Mouse (Mus musculus) hindbrain, embryonic 13.5 days (tissue): ENCODE data around the gene Bcl6b. TPM values are rescaled to one million over a fixed set of nuclear protein-coding genes. Genes with fewer than 3 reads are reported as not detected.

ENCODE experiments used
- ATAC-seq: fragments of 200-750 bp; cut with Nextera tagmentation; 2 replicates; pipeline ENCODE4 v1.8.0; 2017; ENCODE audit warnings: moderate TSS enrichment; ENCODE audit not compliant: low FRiP score
- H3K27ac ChIP-seq: fragments of 300-500 bp; sonication (generic); 2 replicates; pipeline ENCODE4 v1.5.1; 2015; ENCODE audit warnings: inconsistent platforms, mild to moderate bottlenecking, moderate library complexity
- H3K27me3 ChIP-seq: fragments of 300-500 bp; sonication (generic); 2 replicates; pipeline ENCODE4 v1.6.1; 2015; ENCODE audit warnings: mild to moderate bottlenecking, inconsistent platforms
- H3K36me3 ChIP-seq: fragments of 300-500 bp; sonication (generic); 2 replicates; pipeline ENCODE4 v1.6.1; 2015; ENCODE audit warnings: mild to moderate bottlenecking, inconsistent platforms
- H3K4me1 ChIP-seq: fragments of 300-500 bp; sonication (generic); replicated peaks from 2 replicates; pipeline ENCODE4 v1.6.1; 2015; ENCODE audit warnings: inconsistent platforms
- H3K4me2 ChIP-seq: fragments of 300-500 bp; sonication (generic); 2 replicates; pipeline ENCODE4 v1.6.1; 2015; ENCODE audit warnings: inconsistent platforms, mild to moderate bottlenecking, moderate library complexity
- H3K4me3 ChIP-seq: fragments of 300-500 bp; sonication (generic); 2 replicates; pipeline ENCODE4 v1.5.1; 2015; ENCODE audit warnings: mild to moderate bottlenecking, inconsistent platforms
- H3K9ac ChIP-seq: fragments of 300-500 bp; sonication (generic); 2 replicates; pipeline ENCODE4 v1.6.1; 2015; ENCODE audit warnings: mild to moderate bottlenecking, inconsistent platforms
- H3K9me3 ChIP-seq: fragments of 300-500 bp; sonication (generic); 2 replicates; pipeline ENCODE4 v1.6.1; 2016; ENCODE audit warnings: inconsistent platforms
- WGBS: fragments of 180-500 bp; shearing (Covaris S2); methylation state at CpG from one replicate; pipeline ENCODE4 v1.1.7; 2015; 5-methylcytosine and 5-hydroxymethylcytosine counted together
- polyA plus RNA-seq: library from polyadenylated mRNA; unstranded; fragments of >200 nt; fragmentation: Nextera tagmentation; extraction: Ambion mirVana; gene quantifications from 2 replicates; pipeline ENCODE4 v1.2.1, GENCODE M21; 2015

The Bcl6b gene
- polyA plus RNA-seq, 1 experiment from 2014 or later = 5.5 TPM

DNA sequence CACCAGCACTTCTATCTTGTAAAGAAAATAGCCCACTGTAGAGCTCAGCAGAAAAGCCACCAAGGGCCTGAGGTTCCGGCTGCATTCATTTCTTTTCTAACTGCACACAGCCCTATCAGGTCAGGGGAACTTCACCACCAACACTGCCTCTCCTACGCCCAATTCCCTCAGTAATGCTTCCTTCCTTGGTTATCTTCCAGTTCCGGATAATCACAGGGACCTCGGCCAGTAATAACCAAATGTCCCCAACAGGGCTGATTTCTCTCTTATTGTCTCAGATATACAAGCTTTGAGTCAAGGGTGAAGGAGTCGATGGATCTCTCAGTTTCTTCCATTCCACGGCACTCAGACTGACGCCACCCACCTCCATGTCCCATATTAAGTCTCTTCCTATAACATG, 22.3 kb downstream of the Bcl6b start:
- H3K27ac ChIP-seq = no peak overlapping the region
- H3K9ac ChIP-seq = no peak overlapping the region
- H3K27me3 ChIP-seq = peaks cover 25% of the 10 kb centered on the region
- 90% methylated on average over 7 of the region's 7 CpGs for WGBS
- H3K36me3 ChIP-seq = no peaks in the 10 kb centered on the region
- no peaks in the 10 kb centered on the region for H3K9me3 ChIP-seq
- ATAC-seq = no peak
- no peaks in the 10 kb centered on the region for H3K4me1 ChIP-seq
- no peak overlapping the region for H3K4me3 ChIP-seq
- H3K4me2 ChIP-seq = no peak overlapping the region

DNA sequence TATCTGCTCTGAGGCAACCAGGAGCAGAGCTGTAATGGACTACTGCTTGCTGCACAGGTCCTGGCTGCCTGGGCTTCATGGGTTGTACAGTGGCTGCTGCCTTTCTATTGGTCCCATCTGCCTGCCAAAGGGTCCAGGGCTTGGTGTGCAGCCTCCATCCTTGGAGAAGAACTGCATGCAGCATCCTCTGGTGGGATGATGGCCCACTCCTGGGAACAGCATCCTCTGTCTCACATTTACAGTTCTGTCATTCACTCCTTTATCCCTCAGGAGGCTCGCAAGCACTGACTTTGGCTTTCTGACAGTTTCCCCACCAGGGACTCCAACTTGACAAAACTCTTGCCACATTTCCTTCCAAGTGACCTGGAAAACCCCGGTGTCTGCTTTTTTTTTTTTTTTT, 22.8 kb downstream of the Bcl6b start:
- Histone ChIP-seq H3K4me3 (no peak overlapping the region), H3K4me1 (no peaks in the 10 kb centered on the region), H3K9me3 (no peaks in the 10 kb centered on the region), H3K36me3 (no peaks in the 10 kb centered on the region), H3K27ac (no peak overlapping the region), H3K27me3 (peaks cover 20% of the 10 kb centered on the region), H3K9ac (0 out of 2 replicates have a peak overlapping the region, but pooled peaks have one; percentile 26), H3K4me2 (no peak overlapping the region)
- WGBS = 88% methylated on average over 2 of the region's 2 CpGs
- no peak for ATAC-seq

DNA sequence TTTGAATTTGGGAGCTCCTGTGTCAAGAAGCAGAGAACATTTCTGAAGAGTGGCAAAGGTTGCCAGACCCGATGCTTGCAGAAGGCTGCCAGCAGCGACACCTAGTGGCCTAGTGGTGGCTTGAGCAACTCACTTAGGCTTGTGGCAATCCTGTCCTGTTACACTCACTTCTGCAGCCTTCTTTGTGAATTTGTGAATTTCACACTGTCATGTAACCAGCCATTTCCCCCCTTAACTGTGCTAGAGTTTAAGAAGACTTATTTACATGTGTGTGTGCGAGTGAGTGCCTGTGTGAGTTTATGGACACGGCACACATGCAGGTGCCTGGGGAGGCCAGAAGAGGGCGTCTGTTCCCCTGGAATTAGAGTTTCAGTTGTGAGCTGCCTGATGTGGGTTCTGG, 27.9 kb downstream of the Bcl6b start:
- no peak overlapping the region for H3K9ac ChIP-seq
- H3K4me1 ChIP-seq = 0 out of 2 replicates have a peak, but pooled peaks cover 6% of the 10 kb centered on the region
- ATAC-seq = no peak
- H3K36me3 ChIP-seq = no peaks in the 10 kb centered on the region
- H3K4me3 ChIP-seq = no peak overlapping the region
- H3K27ac ChIP-seq = no peak overlapping the region
- WGBS = 41% methylated on average over 5 of the region's 5 CpGs
- no peaks in the 10 kb centered on the region for H3K9me3 ChIP-seq
- no peak overlapping the region for H3K4me2 ChIP-seq
- H3K27me3 ChIP-seq = 0 out of 2 replicates have a peak, but pooled peaks cover 10% of the 10 kb centered on the region

DNA sequence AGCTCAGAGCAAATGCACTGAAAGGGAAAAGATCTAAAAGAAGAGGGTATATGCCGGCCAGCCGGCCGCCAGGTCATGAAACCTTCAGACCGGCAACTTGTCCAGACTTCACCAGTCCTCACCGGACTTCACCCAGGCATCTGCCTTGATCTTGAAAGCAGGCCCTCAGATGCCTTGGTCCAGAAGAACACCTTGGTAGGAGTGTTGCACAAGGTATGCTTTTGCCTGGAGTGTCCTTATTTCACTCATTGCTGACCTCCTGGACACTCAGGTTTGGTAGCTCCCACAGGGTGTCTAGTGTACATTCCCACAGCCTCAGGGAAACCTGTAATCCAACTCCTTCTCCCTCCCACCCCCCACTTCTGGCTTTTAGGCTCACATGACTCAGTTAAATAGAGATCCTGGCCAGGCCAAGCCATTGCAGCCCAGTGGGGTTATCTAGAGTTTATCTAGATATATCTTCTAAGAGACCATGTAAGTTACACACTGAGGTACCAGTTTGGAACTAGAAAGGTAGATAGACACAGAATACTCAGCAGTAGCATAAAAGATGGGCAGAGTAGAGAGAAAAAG, 29.5 kb downstream of the Bcl6b start:
- Histone ChIP-seq H3K9me3 (no peaks in the 10 kb centered on the region), H3K4me1 (0 out of 2 replicates have a peak, but pooled peaks cover 6% of the 10 kb centered on the region), H3K9ac (no peak overlapping the region), H3K27ac (no peak overlapping the region), H3K36me3 (no peaks in the 10 kb centered on the region), H3K4me2 (no peak overlapping the region), H3K4me3 (no peak overlapping the region), H3K27me3 (0 out of 2 replicates have a peak, but pooled peaks cover 5% of the 10 kb centered on the region)
- 89% methylated on average over 5 of the region's 5 CpGs for WGBS
- ATAC-seq = no peak

DNA sequence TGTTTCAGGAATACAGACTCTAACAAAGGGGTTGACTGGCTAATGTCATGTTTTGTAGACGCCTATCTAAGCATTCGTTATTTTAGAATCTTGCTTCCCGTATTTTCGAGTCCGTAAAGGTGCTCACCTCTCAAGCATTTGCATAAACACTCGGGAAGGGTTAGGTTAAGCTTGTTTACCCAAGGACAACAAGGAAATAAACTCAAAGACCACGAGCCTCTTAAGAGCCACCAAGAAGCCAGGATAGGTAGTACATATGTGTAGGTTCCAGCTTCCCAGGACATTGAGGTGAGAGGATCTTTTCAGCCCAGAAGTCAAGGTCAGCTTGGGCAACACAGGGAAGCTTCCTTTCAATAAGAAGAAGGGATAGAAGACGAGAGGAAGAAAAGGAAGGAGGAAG, 30.5 kb downstream of the Bcl6b start:
- Histone ChIP-seq H3K4me3 (no peak overlapping the region), H3K36me3 (no peaks in the 10 kb centered on the region), H3K4me1 (0 out of 2 replicates have a peak, but pooled peaks cover 6% of the 10 kb centered on the region), H3K27ac (no peak overlapping the region), H3K9me3 (no peaks in the 10 kb centered on the region), H3K9ac (no peak overlapping the region), H3K27me3 (0 out of 2 replicates have a peak, but pooled peaks cover 5% of the 10 kb centered on the region), H3K4me2 (no peak overlapping the region)
- ATAC-seq = no peak
- WGBS = 84% methylated on average over 8 of the region's 8 CpGs

DNA sequence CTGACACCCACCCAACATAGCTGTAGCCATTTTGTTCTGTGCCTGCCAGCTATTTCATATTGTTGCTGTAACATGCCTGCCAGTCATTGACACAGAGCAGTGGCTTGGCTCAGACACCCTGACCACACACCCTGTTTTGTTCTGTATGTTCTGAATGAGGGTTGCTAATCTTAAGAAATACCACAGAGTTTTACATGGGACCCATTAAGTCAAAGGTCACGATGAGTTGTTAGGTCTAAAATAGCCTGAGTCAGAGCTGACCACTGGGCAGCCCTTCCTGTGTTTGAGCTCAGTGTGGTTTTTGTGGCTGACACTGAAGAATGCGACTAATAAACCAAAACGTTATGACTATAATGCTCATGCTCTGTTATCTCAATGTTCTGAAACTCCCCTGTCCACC, 31.3 kb downstream of the Bcl6b start:
- Histone ChIP-seq H3K9ac (no peak overlapping the region), H3K27me3 (0 out of 2 replicates have a peak, but pooled peaks cover 5% of the 10 kb centered on the region), H3K4me1 (0 out of 2 replicates have a peak, but pooled peaks cover 6% of the 10 kb centered on the region), H3K9me3 (no peaks in the 10 kb centered on the region), H3K36me3 (no peaks in the 10 kb centered on the region), H3K4me2 (no peak overlapping the region), H3K27ac (no peak overlapping the region), H3K4me3 (no peak overlapping the region)
- no peak for ATAC-seq
- WGBS = 92% methylated on average over 3 of the region's 3 CpGs

DNA sequence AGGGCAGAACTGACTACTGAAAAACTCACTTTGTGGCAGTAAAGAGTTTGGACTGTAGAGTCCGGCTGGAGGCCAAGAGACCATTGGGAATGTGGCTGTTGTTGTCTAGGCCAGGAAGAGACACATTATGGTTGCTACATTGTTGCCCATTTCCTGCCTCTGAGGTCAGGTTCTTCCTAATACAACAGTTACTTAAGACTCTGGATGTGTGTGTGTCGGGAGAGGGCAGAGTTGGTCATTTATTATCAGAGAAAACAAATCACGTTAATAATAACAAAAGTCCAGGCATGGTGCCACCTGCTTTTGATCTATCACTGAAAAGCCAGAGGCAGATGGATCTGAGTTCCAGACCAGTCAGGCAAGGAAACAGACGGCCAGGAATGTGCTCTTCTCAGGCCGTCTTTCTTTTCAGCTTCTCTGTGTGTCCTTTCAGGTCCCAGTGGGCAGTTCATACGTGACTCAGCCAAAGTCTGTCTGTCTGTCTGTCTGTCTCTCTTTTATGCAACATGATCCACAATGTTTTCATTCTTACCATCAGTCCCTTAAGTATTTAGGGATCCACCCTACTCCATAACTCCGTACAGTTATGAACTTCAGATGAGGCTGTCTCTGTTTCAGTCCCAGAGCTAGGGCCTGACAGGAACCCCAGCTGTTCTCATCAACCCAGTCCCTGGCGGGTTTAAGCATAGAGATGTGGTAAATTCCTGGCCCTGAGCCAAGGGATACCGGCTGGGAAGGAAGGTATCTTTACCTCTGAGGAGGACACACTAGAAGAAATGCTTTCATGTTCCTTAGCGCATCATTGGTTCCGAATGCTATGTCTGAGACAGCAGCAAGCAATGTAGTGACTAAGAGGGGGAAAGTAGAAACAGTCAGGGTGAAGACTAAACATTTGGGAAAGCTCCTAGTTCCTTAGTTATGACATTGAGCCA, 36.0 kb downstream of the Bcl6b start:
- H3K27me3 ChIP-seq = no peaks in the 10 kb centered on the region
- no peaks in the 10 kb centered on the region for H3K9me3 ChIP-seq
- H3K27ac ChIP-seq = no peak overlapping the region
- H3K4me2 ChIP-seq = no peak overlapping the region
- no peaks in the 10 kb centered on the region for H3K36me3 ChIP-seq
- H3K4me3 ChIP-seq = no peak overlapping the region
- H3K4me1 ChIP-seq = no peaks in the 10 kb centered on the region
- 64% methylated on average over 11 of the region's 11 CpGs for WGBS
- ATAC-seq = no peak
- H3K9ac ChIP-seq = no peak overlapping the region

DNA sequence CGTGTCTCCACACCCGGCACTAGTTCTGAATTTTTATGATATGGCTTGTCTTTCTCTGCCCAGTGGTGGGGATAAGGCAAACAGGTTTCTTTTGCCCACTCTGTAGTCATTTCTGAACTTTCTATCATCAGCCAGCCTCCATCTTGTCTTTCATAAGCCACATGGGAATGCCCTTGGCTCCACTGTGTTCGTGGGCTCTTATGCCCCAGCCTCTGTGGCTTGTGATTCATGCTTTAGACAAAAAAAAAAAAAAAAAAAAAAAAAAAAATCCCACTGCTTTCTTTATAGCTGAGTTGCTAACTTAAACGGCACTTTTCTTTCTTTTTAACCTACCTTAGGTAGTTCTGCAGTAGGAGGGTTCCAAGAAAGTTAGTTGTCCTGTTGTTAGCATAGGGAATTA, 37.4 kb downstream of the Bcl6b start:
- 86% methylated on average over 4 of the region's 4 CpGs for WGBS
- no peak for ATAC-seq
- no peaks in the 10 kb centered on the region for H3K27me3 ChIP-seq

DNA sequence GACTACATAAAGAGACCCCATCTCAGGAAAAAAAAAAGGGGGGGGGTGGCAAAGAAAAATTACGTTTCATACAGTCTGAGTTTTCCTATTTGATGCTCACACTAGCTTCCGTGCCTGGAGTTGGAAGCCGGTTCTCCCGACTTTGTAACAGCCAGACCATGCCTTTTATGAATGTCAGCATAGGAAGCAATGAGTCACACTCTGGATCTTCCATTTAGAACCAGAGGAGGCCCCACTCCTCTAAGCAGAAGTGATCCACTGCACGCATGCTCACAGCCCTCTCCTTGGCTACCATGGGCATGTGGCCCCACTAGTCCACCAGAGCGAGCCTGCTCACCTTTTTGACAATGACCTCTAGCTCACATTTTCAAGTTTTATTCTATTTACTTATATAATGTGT, 38.4 kb downstream of the Bcl6b start:
- Histone ChIP-seq H3K4me3 (no peak overlapping the region), H3K4me2 (no peak overlapping the region), H3K9me3 (no peaks in the 10 kb centered on the region), H3K9ac (no peak overlapping the region), H3K27me3 (no peaks in the 10 kb centered on the region), H3K4me1 (no peaks in the 10 kb centered on the region), H3K27ac (no peak overlapping the region), H3K36me3 (no peaks in the 10 kb centered on the region)
- 83% methylated on average over 6 of the region's 6 CpGs for WGBS
- ATAC-seq = no peak

More for the DNA sequence above, 37.4 kb downstream of the Bcl6b start:
- Histone ChIP-seq H3K4me1 (no peaks in the 10 kb centered on the region), H3K4me2 (no peak overlapping the region), H3K4me3 (no peak overlapping the region), H3K9ac (0 out of 2 replicates have a peak overlapping the region, but pooled peaks have one; percentile 29), H3K9me3 (no peaks in the 10 kb centered on the region), H3K36me3 (no peaks in the 10 kb centered on the region), H3K27ac (no peak overlapping the region)

DNA sequence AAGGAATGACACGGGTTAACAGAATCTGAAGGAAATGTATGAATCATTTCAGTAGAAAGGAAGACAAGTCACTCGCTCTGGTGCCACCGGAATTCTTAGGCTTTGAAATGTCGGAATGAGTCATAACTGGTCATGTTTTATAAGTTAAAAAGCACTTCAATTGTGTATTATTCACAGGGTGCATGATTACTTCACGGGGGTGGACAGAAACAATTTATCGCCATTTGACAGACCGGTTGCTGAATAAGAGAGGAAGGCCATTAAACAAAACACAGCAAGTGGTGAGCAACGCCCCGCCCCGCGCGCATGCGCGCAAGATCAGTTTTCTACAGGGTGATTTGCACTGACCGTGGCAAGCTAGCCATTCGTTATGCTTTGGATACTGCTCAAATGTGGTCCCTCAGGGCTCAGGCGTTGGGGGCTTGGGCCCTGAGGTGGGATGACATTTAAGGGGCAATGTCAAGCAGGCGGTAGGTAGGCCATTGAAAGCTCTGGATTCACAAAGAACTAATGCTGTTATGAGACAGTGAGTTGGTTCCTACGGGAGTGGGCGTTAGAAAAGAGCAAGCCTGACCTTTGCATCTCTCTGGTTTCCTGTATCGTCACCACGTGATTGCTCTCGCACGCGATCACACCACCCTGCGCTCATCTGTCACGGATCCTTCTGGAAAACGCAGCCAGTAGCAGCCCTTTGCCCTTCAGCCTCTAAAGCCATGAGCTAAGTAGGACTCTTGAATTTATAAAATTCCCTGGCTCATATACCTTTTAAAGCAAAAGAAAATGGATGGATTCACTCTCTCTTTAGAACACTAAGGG, 40.1 kb downstream of the Bcl6b start:
- no peak overlapping the region for H3K9ac ChIP-seq
- H3K36me3 ChIP-seq = no peaks in the 10 kb centered on the region
- no peaks in the 10 kb centered on the region for H3K4me1 ChIP-seq
- no peaks in the 10 kb centered on the region for H3K27me3 ChIP-seq
- H3K4me3 ChIP-seq = no peak overlapping the region
- no peak for ATAC-seq
- no peaks in the 10 kb centered on the region for H3K9me3 ChIP-seq
- 0 out of 2 replicates have a peak overlapping the region, but pooled peaks have one; percentile 1 for H3K4me2 ChIP-seq
- 75% methylated on average over 28 of the region's 28 CpGs for WGBS
- no peak overlapping the region for H3K27ac ChIP-seq

DNA sequence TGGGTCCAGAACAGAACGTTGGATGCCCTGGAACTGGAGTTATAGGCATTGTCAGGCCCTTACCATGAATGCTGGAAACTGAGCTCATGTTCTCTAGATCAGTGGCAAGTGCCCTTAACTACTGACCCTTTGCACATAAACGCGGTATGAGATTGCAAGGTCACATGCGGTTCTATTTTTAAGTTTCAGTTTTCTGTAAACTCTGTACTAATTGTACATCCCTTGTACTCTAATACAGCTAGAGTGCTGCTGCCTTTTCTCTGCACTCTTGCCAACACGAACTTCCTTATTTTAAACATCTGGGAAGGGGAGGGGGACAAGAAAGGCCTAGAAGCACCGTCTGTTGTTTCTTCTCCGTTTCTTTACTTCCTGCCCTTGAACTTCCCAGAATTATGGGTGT, 44.5 kb downstream of the Bcl6b start:
- ATAC-seq = no peak
- H3K27ac ChIP-seq = no peak overlapping the region
- no peak overlapping the region for H3K4me3 ChIP-seq
- 82% methylated on average over 7 of the region's 7 CpGs for WGBS
- H3K36me3 ChIP-seq = no peaks in the 10 kb centered on the region
- no peak overlapping the region for H3K9ac ChIP-seq
- H3K4me1 ChIP-seq = no peaks in the 10 kb centered on the region
- H3K9me3 ChIP-seq = no peaks in the 10 kb centered on the region
- no peak overlapping the region for H3K4me2 ChIP-seq
- no peaks in the 10 kb centered on the region for H3K27me3 ChIP-seq

DNA sequence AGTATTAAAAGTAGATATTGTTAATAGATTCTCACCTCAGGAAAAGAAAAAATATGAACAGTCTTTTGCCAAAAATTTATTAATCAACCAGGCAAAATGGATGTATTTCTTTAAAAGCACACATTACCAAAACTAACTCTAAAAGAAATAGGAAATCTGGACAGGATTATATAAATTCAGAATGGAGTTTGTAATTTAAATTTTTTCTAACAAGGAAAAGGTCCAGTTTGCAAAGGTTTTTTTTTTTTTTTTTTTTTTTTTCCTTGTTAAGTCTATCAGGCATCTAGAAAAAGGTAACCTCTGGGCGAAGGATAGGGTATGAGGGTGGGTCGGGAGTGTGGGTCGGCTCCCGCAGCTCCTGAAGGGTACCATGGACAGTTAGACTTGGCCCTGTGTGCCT, 49.1 kb downstream of the Bcl6b start:
- Histone ChIP-seq H3K27me3 (no peaks in the 10 kb centered on the region), H3K9ac (no peak overlapping the region), H3K4me1 (no peaks in the 10 kb centered on the region), H3K9me3 (no peaks in the 10 kb centered on the region; the same call in 1 of the 2 replicates), H3K4me3 (no peak overlapping the region), H3K4me2 (no peak overlapping the region), H3K27ac (no peak overlapping the region), H3K36me3 (no peaks in the 10 kb centered on the region)
- ATAC-seq = no peak
- 90% methylated on average over 4 of the region's 4 CpGs for WGBS
